Mouse (Mus musculus): ENCODE measurements around the gene Tnk1. TPM values are rescaled to one million over a fixed set of nuclear protein-coding genes. Genes with fewer than 3 reads are reported as not detected.

Gene Tnk1
- total RNA-seq, 2 experiments from 2014 or later, result 0.11 TPM; not detected in 1

- peak; percentile 49 for DNase-seq
- no peak for TF ChIP-seq CTCF (IDR thresholded peaks at IDR 0.05)
- no peak overlapping the region for H3K27ac ChIP-seq
- H3K4me3 ChIP-seq, result peak overlapping the region; percentile 60
- intact Hi-C loops (cut with DNase I), result no loop called here
Observed at GRCm38 (mm10) chr11:69834001-69834549, 24.5 kb downstream of the Tnk1 start.

- intact Hi-C loops (cut with DNase I), result no loop called here
- no peak for TF ChIP-seq CTCF (IDR thresholded peaks at IDR 0.05)
- Histone ChIP-seq H3K27ac (no peak overlapping the region), H3K4me3 (peak overlapping the region; percentile 60)
- DNase-seq, result no peak
Observed at GRCm38 (mm10) chr11:69833554-69833953, 25.0 kb downstream of the Tnk1 start.

GRCm38 (mm10) chr11:69828832-69829231, 29.7 kb downstream of the Tnk1 start:
- TF ChIP-seq CTCF (IDR thresholded peaks at IDR 0.05), result no peak
- Histone ChIP-seq H3K4me3 (no peak overlapping the region), H3K27ac (no peak overlapping the region)
- intact Hi-C loops (cut with DNase I), result no loop called here
- no peak for DNase-seq

GRCm38 (mm10) chr11:69823456-69823855, 35.1 kb downstream of the Tnk1 start:
- no peak for TF ChIP-seq CTCF (IDR thresholded peaks at IDR 0.05)
- no peak for DNase-seq
- Histone ChIP-seq H3K27ac (no peak overlapping the region), H3K4me3 (no peak overlapping the region)
- intact Hi-C loops (cut with DNase I), result no loop called here

GRCm38 (mm10) chr11:69822080-69822479, 36.5 kb downstream of the Tnk1 start, which contains the start of gene Spem1:
TSS of gene Spem1 (minus strand) at chr11:69822180.
- intact Hi-C loops (cut with DNase I), result no loop called here
- Histone ChIP-seq H3K4me3 (no peak within 1 kb of the TSS), H3K27ac (no peak within 1 kb of the TSS)
- DNase-seq, result no peak
- TF ChIP-seq CTCF (IDR thresholded peaks at IDR 0.05), result no peak

- TF ChIP-seq CTCF (IDR thresholded peaks at IDR 0.05), result no peak
- intact Hi-C loops (cut with DNase I), result no loop called here
- H3K4me3 ChIP-seq, result no peak overlapping the region
- no peak for DNase-seq
- H3K27ac ChIP-seq, result no peak overlapping the region
Observed at GRCm38 (mm10) chr11:69818871-69819270, 39.7 kb downstream of the Tnk1 start.

- no peak within 1 kb of the TSS for H3K27ac ChIP-seq
- DNase-seq, result no peak
Observed at GRCm38 (mm10) chr11:69818365-69818764, 40.2 kb downstream of the Tnk1 start, which contains the start of gene Spem2. TSS of gene Spem2 (minus strand) at chr11:69818465.

GRCm38 (mm10) chr11:69816520-69816919, 42.0 kb downstream of the Tnk1 start:
- intact Hi-C loops (cut with DNase I), result no loop called here
- no peak for DNase-seq
- no peak for TF ChIP-seq CTCF (IDR thresholded peaks at IDR 0.05)

More at GRCm38 (mm10) chr11:69818365-69818764, 40.2 kb downstream of the Tnk1 start, which contains the start of gene Spem2:
- H3K4me3 ChIP-seq, result no peak within 1 kb of the TSS
- no peak for TF ChIP-seq CTCF (IDR thresholded peaks at IDR 0.05)
- intact Hi-C loops (cut with DNase I), result no loop called here

GRCm38 (mm10) chr11:69815155-69815554, 43.4 kb downstream of the Tnk1 start, which contains the start of gene Gm39566:
TSS of gene Gm39566 (minus strand) at chr11:69815298.
- Histone ChIP-seq H3K27ac (no peak within 1 kb of the TSS), H3K4me3 (no peak within 1 kb of the TSS)
- intact Hi-C loops (cut with DNase I), result no loop called here
- TF ChIP-seq CTCF (IDR thresholded peaks at IDR 0.05), result 0 out of 2 replicates have a peak, but pooled peaks have one; percentile 2
- DNase-seq, result no peak

More at GRCm38 (mm10) chr11:69816520-69816919, 42.0 kb downstream of the Tnk1 start:
- no peak overlapping the region for H3K4me3 ChIP-seq
- no peak overlapping the region for H3K27ac ChIP-seq

- Histone ChIP-seq H3K4me3 (no peak overlapping the region), H3K27ac (no peak overlapping the region)
- no peak for DNase-seq
- intact Hi-C loops (cut with DNase I), result no loop called here
- TF ChIP-seq CTCF (IDR thresholded peaks at IDR 0.05), result no peak
Observed at GRCm38 (mm10) chr11:69810280-69810679, 48.2 kb downstream of the Tnk1 start.

GRCm38 (mm10) chr11:69807641-69808040, 50.9 kb downstream of the Tnk1 start:
- no peak overlapping the region for H3K27ac ChIP-seq
- intact Hi-C loops (cut with DNase I), result no loop called here
- no peak overlapping the region for H3K4me3 ChIP-seq
- TF ChIP-seq CTCF (IDR thresholded peaks at IDR 0.05), result no peak
- DNase-seq, result no peak

- DNase-seq, result no peak
- TF ChIP-seq CTCF (IDR thresholded peaks at IDR 0.05), result peak; percentile 26
- intact Hi-C loops (cut with DNase I), result no loop called here
- Histone ChIP-seq H3K4me3 (no peak overlapping the region), H3K27ac (no peak overlapping the region)
Observed at GRCm38 (mm10) chr11:69806378-69806777, 52.2 kb downstream of the Tnk1 start.

GRCm38 (mm10) chr11:69804972-69805909, 53.3 kb downstream of the Tnk1 start, which contains the start of gene Tmem102:
TSS of gene Tmem102 (minus strand) at chr11:69805624.
- intact Hi-C loops (cut with DNase I), result loop anchor here (2.0 to 5.0 kb wide), 3 partner anchors 32 to 123 kb away; partner anchors contain the start of genes Nlgn2 and Senp3
- peak within 1 kb of the TSS; percentile 78 for H3K4me3 ChIP-seq
- TF ChIP-seq CTCF (IDR thresholded peaks at IDR 0.05), result no peak
- DNase-seq, result no peak
- no peak within 1 kb of the TSS for H3K27ac ChIP-seq
